ENCODE assay signal across 19 mouse cellular contexts in the genomic region with DNA sequence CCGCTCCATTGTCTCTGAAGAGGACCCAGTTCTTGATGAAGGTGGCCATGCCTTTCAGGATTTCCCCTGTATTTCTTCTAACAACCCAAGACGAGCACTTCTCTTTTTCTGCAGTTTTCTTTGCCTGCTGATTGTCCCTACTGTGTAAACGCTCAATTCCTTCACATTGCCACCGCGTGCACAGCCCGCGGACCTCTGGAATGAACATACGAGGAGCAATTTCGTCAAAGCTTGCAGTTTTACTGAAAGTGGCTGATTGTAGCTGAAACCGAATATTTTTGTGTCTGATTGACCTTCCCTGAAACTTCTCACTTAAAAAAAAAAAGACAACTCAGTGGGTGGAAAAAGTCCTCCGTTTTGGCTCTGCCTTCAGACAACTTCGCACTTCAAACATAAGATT.
"Had no signal": no experiment of that assay in that cellular context is flagged by ENCODE, and none has a peak within 500 bp of the region (broad histone marks: within the 10 kb centered on the region; RNA-seq: fewer than 3 reads in every experiment).

No protein-coding gene starts in this region.

- H3K36me3 ChIP-seq: lung, embryonic 15.5 days; midbrain, embryonic 10.5 days; midbrain, embryonic 12.5 days; neural tube, embryonic 13.5 days; neural tube, embryonic 15.5 days had no signal

- H3K4me1 ChIP-seq: neural tube, embryonic 13.5 days had no signal

- ATAC-seq: midbrain, embryonic 16.5 days had no signal

- DNase-seq: lung, postnatal 10 days; lung, postnatal 4 days; midbrain, embryonic 14.5 days; retina, postnatal 1 day; right cerebral cortex, adult 18-20 months; right cerebral cortex, postnatal 25 days; right cerebral cortex, postnatal 4 days; spleen, adult 18-20 months; thymus, adult 18-20 months; thymus, postnatal 14 days; thymus, postnatal 36 days had no signal

- H3K4me2 ChIP-seq: lung, embryonic 15.5 days; midbrain, embryonic 12.5 days; neural tube, embryonic 13.5 days; neural tube, embryonic 15.5 days had no signal

- H3K9me3 ChIP-seq: lung, embryonic 15.5 days; midbrain, embryonic 10.5 days; midbrain, embryonic 12.5 days; neural tube, embryonic 13.5 days; neural tube, embryonic 15.5 days had no signal

- H3K27ac ChIP-seq: liver, embryonic 14.5 days; lung, embryonic 15.5 days; midbrain, embryonic 10.5 days; midbrain, embryonic 12.5 days; neural tube, embryonic 13.5 days; neural tube, embryonic 15.5 days had no signal

- H3K27me3 ChIP-seq: lung, embryonic 15.5 days; midbrain, embryonic 12.5 days; neural tube, embryonic 13.5 days; neural tube, embryonic 15.5 days had no signal

- H3K9ac ChIP-seq: liver, embryonic 14.5 days; lung, embryonic 15.5 days; midbrain, embryonic 12.5 days; neural tube, embryonic 13.5 days; neural tube, embryonic 15.5 days had no signal

- H3K4me3 ChIP-seq: lung, embryonic 15.5 days; midbrain, embryonic 10.5 days; midbrain, embryonic 12.5 days; myocyte; neural tube, embryonic 13.5 days; neural tube, embryonic 15.5 days had no signal
